Mouse (Mus musculus): ENCODE results near the gene Ppfia3.
"Not testable (repeated sequence)": the region's sequence is repeated elsewhere in the genome, so short reads cannot be mapped to it uniquely, and the experiment has no call there.

Ppfia3 gene

DNA sequence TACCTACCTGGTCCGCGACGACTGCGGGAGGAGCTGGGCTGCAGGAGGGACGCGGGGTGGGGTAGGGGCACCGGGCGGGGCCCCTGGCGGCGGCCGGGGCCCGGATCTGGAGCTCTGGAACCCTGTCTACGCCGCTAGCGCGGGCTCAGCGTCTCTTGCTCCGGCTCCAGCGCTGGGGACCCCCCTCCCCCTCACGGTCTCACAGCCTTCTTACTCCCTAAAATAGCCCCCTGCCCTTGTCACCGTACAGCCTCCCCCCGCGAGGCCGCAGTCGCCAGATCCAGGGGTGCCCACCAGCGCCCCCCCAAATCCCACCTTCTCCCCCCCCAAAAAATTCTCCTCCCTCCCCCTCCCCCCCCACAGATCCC is at the start of gene Ppfia3:
Gene Ppfia3, minus strand, starts transcription at position 368 of the 368 bp plus-strand sequence.
- no peak for DNase-seq

DNA sequence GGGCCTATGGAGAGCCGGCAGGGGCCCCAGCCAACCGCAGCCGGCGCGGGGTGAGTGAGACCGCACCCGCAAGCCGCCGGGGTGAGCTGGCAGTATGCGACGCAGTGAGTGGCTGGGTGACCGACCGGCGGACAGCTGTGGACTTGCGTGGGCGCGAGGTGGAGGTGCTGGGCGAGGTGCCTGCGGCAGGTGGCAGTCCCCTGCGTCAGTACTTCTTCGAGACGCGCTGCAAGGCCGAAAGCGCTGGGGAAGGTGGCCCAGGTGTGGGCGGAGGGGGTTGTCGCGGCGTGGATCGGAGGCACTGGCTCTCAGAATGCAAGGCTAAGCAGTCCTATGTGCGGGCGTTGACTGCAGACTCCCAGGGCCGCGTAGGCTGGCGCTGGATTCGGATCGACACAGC is 48.8 kb upstream of the Ppfia3 start:
- DNase-seq, result peak in 1 of 2 experiments; percentile 34

DNA sequence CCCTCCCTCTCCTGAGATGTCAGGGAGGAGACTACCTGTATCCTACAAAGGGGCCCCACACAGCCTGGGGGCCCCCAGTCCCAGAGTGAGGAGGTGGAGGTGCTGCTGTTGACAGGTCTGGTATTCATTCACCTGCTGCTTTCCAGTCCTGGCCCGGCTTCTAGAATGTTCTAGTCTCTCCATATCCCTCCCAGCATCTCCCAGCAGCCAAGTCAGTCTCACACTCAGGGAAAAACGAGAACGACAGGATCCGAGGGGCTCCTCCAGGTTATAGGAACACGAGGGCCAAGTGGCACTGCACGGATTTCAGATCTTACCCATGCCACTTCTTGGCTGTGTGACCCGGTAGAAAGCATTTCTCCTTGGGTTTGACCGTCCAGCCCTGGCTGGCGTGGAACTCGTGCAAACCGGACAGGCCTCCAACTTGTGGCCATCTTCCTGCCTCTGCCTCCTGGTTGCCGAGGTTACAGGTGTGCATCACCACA is 48.0 kb upstream of the Ppfia3 start:
- no peak for DNase-seq

DNA sequence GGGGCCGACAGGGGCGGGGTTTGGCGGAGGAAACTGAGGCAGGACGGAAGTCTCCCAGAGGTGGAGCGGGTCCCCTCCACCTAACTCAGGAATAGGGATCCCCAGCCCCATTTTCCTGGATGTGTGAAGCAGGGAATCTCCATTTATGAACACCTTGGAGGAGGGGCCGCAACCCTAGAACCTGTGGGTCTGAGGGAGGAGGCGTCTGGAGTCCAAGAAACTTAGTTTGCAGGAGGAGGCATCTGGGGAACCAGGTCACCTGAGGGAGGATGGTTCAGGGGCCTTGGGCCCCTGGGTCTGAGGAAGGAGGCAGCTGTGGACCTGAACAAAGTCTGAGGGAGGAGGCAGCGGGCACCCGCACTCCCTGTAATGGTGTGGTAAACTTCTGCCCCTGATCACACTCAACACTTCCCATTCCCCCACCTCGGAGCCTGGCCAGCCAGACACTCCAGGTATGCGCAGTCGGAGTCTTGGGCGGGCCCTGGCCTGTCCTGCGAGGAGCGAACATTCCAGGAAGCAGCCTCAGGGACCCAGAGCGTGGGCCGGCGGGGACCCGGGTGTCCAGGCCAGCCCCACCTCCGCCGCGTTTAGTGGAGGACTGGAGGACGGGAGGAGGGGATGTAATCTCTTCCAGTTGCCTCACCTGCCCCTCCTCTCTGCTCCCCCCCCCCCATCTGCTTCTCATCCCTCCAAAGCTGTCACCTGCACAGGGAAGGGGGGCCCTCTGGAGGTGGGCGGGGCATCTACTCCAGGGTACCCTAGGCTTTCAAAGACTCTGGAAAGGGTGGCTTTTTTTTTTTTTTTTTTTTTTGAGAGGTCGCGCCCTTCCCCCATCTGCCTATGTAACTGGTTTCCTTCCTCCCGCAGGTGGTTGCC is 47.3 kb upstream of the Ppfia3 start:
- DNase-seq, result no peak

DNA sequence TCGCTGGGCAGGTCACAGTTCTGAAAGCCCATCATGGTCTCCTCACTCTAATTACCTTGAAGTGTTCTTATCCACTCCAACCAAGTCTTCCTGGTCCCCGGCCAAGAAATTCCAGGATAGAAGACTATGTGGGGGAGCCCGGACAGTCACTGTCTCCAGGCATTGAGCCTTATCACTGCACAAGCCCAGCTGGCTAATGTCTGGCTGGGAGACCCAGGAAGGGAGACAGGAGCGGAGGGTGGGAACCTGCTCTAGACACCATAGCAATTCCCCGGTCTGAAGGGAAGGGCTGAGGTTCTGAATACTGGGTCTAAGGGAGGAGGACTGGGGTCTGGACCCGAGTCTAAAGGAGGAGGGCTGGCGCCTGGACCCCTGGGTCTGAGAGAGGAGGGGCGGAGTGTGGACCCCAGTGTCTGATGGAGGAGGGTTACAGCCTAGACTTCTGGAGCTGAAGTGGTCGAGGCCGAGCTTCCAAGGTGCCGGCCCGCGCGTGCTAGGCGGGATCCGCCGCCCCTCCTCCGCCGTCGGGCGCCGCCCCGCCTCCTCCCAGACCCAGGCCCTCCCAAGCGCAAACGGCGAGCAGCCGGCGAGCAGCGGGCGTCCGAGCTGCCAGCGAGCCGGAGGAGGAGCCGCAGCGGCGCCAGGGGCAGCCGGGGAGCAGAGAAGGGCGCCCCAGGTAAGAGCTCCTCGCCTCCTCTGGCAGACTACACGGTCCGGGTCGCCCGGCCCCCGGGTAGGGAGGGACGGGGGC is 46.5 kb upstream of the Ppfia3 start, which contains the start of gene Ntf5:
Gene Ntf5, plus strand, starts transcription at position 583 of the 751 bp plus-strand sequence.
- peak in 1 of 2 experiments; percentile 38 for DNase-seq

DNA sequence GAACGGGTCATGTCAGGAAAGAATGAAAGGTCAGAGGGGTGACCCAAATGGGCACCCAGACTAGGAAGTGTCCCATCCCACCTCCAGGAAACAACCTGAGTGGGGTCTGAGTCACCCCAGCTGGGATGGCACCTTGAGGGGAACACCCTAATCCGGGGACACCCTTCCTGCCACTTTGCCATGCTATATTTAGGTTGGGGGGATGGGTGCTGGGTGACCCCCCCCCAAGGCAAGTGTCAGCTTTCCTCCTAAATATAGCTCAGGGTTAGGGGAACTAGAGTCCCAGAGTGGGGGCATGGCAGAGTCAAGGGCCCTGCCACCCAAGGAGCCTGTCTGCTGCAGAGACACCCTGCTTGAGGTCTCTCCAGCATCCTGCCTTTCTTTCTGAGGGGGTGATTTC is 45.6 kb upstream of the Ppfia3 start:
- no peak for DNase-seq

DNA sequence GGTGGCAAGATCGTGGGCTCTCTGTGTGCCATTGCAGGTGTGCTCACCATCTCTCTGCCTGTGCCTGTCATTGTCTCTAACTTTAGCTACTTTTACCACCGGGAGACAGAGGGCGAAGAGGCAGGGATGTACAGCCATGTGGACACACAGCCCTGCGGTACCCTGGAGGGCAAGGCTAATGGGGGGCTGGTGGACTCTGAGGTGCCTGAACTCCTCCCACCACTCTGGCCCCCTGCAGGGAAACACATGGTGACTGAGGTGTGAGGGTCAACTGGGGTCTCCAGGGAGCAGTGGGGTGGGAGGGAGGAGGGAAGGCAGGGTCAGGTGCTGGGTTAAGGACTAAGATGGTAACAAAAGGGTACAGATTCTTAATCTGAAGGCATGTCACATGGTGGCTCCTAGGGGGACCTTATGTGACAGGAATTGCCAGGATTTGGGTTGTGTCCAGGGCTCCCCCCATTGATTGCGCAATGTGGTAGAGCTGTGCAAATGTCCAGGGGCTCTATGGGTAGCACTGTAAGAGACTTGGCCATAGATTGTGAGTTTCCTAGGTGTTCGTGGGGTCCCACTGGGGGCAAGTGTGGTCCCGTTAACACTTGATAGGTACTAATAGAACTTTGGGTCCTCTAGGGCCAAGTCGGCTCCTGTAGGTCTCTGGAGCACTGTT is 42.8 kb upstream of the Ppfia3 start:
- DNase-seq, result no peak

DNA sequence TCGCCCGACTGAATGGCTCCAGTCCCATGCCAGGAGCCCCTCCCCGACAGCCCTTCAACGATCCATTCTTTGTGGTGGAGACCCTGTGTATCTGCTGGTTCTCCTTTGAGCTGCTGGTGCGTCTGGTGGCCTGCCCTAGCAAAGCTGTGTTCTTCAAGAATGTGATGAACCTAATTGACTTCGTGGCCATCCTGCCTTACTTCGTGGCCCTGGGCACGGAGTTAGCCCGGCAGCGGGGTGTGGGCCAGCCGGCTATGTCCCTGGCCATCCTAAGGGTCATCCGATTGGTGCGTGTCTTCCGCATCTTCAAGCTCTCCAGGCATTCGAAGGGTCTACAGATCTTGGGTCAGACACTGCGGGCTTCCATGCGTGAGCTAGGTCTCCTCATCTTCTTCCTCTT is 42.1 kb upstream of the Ppfia3 start:
- no peak for DNase-seq

DNA sequence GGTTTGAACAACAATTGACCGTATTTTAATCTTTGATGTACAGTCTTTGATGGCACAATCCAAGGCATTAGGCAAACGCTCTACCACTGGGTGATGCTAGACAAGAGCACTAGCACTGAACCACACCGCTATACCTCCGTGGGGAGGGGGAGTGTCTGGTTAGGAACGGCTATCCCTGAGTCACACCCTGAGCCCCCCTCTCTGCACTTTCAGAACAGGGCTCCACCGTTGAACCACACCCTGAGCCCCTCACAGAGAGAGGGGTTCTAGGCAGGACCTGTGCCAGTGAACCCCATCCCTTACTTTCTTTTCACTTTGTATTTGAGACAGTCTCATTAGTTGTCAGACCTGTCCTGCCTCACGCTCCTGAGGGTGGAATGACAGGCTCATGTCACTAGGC is 41.5 kb upstream of the Ppfia3 start:
- no peak for DNase-seq

DNA sequence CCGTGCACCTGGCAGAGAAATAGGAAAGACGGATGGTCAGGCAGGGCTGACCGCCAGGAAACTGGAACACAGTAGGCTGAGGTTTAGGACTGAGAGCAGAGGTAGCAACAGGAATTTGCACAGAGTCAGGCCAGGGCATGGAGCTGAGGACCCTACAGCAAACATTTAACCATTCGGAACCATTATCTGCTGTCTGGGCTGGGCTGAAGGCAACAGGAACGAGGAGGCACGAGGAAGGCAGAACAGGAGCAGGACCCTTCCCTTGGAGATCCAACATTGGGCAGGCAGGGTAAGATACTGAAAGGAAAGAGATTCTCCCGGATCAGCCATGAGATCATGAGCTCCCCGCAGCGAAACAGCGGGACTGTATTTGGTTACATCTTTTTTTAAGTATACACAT is 41.0 kb upstream of the Ppfia3 start:
- no peak for DNase-seq

DNA sequence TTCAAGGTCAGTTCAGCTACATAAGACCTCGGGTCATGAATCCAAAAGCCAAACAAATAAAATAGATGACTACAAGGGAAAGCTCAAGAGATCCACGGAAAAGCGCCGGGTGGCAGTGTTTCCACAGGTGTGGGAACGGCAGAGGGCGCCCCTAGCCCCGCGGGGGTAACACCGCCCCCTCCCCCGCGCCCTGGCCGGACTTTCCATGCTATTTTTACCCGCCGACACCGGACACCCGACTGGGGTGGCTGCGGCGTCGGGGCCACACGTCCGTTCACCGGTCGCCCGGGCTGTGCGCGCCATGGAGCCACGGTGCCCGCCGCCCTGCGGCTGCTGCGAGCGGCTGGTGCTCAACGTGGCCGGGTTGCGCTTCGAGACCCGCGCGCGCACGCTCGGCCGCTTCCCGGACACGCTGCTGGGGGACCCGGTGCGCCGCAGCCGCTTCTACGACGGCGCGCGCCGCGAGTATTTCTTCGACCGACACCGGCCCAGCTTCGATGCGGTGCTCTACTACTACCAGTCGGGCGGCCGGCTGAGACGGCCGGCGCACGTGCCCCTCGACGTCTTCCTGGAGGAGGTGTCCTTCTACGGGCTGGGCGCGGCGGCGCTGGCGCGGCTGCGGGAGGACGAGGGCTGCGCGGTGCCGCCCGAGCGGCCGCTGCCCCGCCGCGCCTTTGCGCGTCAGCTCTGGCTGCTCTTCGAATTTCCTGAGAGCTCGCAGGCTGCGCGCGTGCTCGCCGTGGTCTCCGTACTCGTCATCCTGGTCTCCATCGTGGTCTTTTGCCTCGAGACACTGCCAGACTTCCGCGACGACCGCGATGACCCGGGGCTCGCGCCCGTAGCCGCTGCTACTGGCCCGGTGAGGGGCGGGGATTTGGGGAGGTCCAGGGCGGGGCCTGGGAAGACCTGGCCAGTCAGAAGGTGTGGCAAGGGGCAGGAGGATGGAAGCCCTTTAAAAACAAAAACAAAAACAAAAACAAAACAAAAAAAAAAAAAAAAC is 39.6 kb upstream of the Ppfia3 start:
- DNase-seq, result no peak

DNA sequence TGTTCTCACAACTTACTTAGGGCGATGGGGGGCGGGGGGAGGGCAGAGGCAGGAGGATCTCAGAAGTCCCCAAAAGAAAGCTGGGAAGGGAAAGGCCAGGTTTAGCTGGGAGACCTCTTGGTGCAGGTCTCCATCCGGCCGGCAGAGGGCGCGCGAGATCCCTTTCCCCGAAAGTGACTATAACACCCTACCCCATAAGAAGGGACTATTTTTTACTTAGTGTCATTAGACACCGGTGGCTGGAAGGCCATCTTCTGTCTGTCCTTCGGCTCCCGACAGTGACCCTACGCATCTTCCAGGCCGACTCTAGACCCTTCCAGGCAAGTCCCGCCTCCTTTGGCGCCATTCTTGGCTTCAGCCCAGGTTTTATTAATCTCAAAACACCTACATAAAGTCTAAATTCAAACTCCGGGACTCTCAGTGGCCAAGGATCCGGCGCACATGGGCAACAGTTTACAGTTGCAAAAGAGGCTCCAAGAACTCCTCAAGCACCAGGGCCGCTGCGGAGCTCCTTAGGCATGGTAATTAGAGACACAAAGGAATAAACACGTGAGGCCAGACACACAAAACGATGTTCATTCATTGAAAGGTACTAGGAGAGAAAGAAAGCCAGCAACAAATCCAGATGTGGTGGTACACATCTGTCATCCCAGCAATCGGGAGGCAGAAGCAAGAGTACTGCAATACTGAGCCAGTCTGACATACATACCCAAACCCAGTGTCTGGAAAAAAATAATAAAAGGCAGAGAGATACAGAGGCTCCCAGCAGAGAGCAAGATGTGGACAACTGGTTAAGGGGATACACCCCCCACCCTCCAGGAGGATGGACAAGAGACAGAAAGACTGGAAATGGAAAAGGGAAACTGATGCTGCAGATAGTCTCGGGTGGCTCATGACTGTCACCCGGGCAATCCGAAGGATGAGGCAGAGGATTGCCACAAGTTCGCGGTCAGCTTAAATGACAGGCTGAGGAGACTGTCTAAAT is 38.6 kb upstream of the Ppfia3 start, which contains the start of gene Kcna7:
Gene Kcna7, plus strand, starts transcription at position 563 of the 985 bp plus-strand sequence.
- DNase-seq, result peak; percentile 77 to 86

DNA sequence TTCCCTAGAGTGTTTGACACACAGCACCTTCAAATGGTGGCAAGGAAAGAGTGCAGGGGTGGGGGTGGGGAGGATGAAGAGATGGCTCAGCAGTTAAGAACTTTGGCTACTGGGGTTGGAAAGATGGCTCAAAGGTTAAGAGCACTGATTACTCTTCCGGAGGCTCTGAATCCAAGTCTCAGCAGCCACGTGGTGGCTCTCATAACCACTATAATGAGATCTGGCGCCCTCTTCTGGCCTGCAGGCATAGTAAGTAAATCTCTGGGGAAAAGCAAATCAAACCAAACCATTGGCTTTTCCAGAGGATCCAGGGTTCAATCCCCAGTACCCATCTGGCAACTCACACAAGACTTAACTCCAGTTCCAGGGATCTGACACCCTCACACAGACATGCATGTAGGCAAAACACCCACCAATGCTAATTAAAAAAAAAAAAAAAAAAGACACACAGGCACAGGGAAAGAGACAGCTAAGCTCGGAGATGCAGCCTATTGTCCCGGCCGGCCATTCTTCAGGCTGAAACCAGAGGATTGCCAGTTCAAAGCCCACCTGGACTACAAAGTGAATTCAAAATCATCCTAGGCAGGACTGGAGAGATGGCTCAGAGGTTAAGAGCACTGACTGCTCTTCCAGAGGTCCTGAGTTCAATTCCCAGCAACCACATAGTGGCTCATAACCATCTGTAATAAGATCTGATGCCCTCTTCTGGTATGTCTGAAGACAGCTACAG is 36.9 kb upstream of the Ppfia3 start:
- DNase-seq, result peak; percentile 46 to 74

DNA sequence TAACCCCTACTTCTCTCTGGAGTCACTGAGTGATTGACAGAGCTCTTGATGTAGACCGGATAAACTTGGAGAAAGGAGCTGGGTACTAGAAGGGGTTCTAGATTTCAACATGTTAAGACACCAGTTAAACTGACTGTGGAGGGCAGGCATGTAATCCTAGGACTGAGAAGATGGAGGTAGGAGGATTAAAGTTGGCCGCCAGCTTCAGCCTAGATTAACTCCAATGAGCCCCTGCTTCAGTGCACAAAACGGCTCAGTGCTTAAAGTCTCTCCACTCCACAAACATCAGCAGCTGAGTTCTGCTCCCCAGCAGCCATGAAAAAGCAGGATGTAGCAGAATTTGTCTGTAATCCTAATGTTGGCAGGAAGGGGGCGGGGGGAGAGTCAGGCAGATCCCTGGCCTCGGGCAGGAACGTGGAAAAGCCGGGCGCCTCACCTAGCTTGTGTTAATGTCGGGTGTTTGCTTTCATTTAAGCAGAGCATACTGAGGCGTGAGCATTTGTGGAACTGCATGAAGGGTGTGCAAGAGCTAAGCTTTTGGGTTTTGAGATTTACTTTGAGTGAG is 34.8 kb upstream of the Ppfia3 start:
- no peak for DNase-seq

DNA sequence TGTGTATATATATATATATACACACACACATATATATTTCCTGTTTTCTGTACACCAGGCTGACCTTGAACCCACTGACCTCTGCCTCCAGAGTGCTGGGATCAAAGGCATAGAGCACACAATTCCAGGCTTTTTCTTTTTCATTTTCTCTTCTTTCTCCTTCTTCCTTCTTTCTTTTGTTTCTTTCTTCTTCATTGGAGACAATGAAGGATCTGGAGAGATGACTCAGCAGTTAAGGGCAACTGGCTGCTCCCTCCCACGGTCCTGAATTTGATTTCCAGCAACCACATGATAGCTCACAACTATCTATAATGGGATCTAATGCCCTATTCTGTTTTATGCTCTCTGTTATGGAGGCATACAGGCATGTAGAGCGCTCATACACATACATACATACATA is 30.0 kb upstream of the Ppfia3 start:
- no peak for DNase-seq

DNA sequence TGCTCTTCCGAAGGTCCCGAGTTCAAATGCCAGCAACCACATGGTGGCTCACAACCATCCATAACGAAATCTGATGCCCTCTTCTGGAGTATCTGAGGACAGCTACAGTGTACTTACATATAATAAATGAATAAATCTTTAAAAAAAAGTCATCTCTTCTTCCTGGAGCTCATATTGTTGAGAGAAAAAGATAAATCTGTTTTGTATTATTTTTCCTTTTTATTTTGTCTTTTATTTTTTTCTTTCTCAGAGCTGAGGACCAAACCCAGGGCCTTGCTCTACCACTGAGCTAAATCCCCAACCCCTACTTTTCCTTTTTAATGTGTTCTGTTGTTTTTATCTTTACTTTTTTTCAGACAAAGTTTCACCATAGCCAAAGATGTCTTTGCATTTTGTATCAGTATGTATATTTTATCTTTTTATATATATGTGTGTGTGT is 29.5 kb upstream of the Ppfia3 start:
- DNase-seq, result not testable (repeated sequence)

DNA sequence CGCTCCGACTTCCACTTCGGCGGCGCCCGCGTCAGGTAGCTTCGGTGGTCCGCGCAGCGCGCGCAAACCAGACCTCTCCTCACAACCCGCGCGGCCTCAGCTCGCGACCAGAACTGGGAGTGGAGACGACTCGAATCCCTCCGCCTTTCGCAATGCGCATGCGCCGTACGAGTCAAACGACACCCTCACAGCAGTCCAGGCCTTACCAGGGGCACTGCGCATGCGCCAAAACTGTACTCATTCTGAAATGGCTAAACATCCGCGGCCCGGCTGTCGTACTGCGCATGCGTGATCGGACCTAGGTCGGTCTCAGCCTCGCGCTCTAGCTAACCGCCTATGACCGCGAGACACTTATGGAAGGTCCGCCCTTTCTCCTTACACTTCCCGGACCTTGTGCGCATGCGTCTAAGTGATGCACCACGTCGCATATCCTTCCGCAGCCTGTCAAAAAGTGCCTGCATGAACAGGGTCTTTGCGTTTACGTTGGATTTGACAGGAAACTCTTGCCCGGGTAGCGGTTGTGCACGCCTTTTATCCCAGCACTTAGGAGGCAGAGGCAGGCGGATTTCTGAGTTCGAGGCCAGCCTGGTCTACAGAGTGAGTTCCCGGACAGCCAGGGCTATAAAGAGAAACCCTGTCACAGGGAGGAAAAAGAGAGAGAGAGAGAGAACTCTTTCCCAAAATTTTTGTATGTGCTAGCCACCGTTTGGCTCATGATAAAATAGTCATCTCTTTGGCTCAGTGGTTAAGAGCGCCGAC is 28.9 kb upstream of the Ppfia3 start, which contains the start of gene Snrnp70:
Gene Snrnp70, minus strand, starts transcription at position 165 of the 759 bp plus-strand sequence.
- peak; percentile 100 for DNase-seq

DNA sequence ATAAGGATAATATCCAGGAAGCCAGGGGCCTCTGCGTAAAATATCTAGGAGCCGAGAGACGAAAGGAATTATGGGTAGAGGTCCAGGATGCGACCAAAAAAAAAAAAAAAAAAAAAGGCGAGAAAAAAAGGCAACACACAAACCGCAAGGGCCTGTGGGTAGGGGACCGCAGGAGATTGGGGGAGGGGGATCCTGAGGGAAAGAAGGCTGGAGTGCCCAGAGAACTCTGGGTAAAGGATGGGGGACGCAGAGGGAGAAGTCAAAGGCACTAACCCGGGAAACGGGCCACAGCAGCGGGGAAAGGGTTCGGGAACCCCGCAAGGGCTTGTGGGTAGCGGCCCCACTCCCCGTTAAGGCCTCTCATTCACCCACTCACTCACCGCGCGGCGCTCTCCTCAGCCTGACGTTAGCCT is 28.3 kb upstream of the Ppfia3 start:
- no peak for DNase-seq

DNA sequence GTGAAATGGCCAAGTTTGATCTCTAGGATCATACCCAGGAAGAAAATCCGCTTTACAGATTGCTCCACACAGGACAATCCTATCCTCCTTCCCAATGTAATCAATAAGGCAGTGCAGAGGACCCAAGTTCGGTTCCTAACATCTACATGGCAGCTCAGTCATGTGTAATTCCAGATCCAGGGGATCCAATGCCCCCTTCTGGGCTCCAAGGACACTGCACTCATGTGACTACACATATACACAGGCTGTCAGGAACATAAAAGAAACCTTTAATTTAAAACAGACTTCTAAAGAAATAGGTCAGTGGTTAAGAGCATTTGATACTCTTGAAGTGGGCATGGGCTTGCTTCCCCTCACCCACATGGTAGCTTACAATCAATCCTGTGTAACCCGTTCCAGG is 19.3 kb upstream of the Ppfia3 start:
- no peak for DNase-seq

Data from cerebellum, postnatal 25 days (tissue).